Mouse (Mus musculus): ENCODE data around the gene Hcn1.

Hcn1 gene

GRCm38 (mm10) chr13:117602181-117602580 is at the start of gene Hcn1:
Hcn1 (plus strand) TSS chr13:117602320.
- no peak for DNase-seq (ENCODE audit: low read depth, low spot score)

- no peak for DNase-seq (ENCODE audit: low read depth, low spot score)
These were observed 34.9 kb upstream of the Hcn1 start for GRCm38 (mm10) chr13:117567251-117567650.

DNA sequence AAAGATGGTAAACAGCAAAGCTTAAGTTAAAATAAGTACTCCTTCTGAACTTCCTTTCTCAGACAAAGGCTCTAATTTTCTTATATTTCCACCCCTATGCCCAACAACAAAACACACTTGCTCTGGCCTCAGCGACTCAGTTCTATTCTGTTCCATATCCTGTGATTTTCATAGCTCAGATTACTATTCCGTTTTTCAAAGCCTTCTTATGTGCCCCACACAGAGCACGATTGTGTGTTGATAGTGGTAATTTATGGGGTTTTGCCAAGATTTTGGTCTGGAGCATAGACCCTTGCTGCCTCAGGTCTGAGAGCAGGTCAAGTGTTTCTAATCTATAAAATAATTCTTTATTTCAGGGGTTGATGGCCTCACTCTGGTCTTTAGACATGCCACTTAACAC is 30.4 kb upstream of the Hcn1 start:
- no peak for DNase-seq (ENCODE audit: low read depth, low spot score)

DNA sequence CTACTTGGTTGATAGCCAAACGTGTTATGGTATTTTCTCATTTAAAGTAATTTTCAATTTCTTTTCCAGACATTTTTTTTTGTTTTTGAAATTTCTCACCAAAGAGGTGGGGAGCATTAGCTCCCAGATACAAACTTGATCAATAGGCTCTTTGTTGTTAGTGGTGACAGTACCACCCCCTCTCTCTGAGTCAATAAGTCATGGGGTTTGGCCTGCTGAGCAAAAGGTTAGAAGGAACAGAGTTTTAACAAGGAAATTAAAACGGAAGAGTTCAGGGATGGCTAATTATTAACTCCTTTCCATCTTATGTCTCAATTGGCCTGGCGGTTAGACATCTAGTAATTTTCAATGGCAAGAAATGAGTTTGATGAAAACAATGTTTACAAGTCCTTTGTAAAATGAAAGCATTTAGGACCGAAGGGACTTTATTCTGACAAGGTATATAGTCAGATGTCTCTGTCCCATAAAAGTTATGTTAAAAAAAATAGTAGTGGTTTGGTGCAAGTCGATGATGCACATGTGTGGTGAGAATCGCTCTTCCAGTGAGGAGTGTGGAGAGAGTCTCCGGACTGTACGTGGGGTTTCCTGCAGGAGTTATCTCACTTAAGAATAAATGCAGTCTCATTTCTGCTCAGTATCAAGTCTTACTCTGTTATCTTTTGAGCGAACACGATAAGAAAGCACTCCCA is 7.5 kb upstream of the Hcn1 start:
- DNase-seq (ENCODE audit: low read depth, low spot score) = no peak

GRCm38 (mm10) chr13:117595183-117595532 is 7.0 kb upstream of the Hcn1 start:
- DNase-seq (ENCODE audit: low read depth, low spot score) = no peak

DNA sequence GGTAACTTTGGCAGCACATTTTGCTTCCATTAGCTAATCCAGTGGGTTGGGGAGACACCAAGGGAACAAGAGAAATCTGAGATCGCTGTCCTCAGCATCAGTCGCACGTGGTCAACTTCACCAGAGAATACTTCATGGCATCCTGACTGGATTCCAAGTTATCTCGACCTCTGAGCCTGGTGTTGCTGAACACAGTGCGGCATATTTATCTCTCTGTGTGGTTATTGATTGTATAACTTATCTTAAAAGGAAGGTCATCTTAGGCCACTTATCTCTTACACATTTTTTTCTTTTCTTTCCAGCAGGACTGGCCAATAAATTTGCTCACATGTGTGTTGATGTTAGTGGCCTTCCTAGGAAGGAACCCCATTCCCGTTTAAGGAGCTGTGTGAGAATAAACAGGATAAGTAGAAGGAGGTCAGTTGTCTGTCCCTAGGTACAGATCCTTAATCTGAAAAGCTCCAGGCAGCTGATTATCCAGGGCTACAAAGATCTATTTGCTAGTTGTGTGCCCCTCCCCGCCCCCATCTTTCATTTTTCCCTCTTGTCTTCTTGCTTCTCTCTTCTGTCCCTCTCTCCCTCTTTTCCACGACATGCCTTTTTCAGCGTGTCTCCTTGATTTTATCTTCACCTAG is 672 bp upstream of the Hcn1 start:
- DNase-seq (ENCODE audit: low read depth, low spot score) = no peak

GRCm38 (mm10) chr13:117602617-117603358 is 668 bp downstream of the Hcn1 start:
- no peak for DNase-seq (ENCODE audit: low read depth, low spot score)

DNA sequence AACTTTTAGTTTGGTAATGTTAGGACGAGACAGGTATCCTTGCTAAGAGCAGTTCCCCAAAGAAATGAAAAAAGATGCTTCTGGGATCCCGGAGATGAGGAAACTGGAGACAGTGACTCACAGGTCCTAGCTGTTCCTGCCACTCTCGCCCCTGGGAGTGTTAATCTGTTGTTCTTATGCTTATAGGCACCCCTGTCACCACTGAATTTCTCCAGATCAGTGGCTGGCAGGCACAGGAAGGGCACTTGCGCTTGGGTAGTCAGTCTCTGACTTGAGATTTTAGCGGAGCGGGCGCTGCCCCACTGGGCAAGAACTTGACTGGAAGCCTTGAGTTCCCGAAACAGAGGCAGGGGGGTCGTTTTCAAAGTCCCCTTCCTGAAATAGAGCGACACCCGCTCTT is 1.3 kb downstream of the Hcn1 start:
- DNase-seq (ENCODE audit: low read depth, low spot score) = no peak

- no peak for DNase-seq (ENCODE audit: low read depth, low spot score)
These were observed 2.0 kb downstream of the Hcn1 start for GRCm38 (mm10) chr13:117604073-117604472.

DNA sequence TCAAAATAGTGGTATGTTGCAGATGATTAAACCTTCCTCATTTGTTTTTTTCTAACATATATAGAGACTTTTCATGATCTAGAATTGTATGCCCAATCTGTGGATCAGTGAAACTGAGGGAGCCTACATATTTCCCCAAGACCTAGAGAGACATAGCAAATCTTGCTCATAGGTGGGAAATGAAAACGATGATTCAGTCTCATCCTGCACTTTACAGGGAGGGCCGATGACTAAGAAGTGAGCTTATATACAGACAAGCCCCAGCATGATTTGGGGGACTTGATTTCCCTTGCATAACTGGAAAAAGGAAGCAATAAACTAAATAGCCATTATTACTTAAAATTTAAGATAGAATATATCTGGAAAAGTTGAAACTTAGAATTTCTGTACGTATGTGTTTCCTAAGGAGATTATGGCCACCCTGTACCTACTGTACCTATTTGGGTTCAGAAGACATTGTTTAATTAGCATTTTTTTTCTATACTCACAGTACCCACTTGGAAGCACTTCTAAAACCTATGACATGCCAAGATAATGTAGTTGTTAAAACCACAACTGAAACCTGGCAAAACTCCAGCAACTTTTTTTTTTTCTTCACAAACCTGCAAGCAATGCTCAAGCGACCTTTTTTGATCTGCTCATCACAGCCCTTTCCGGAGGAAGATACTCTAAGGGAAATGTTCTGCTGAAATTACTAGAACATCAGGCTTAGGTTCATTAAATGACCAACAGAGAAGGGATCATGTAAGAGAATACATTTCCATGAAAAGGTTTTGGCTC is 3.0 kb downstream of the Hcn1 start:
- DNase-seq (ENCODE audit: low read depth, low spot score) = no peak

DNA sequence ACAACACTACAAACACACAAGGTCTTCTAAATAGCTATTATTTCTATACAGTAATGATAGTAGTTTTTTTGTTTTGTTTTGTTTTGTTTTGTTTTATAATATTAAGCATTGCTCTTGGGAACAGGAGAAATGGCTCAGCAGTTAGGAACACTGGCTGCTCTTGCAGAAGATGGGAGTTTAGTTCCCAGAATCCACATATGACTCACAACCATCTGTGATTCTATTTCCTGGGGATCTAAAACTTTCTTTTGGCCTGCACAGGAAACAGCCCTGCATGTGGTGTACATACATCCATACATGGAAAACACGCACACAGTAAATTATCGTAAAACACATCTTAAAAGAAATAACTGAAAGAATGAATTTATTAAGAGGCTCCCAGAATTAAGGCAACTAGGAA is 9.8 kb downstream of the Hcn1 start:
- DNase-seq (ENCODE audit: low read depth, low spot score) = no peak

- DNase-seq (ENCODE audit: low read depth, low spot score) = no peak
These were observed 17.4 kb downstream of the Hcn1 start for GRCm38 (mm10) chr13:117619544-117619943.

GRCm38 (mm10) chr13:117657501-117657900 is 55.4 kb downstream of the Hcn1 start:
- no peak for DNase-seq (ENCODE audit: low read depth, low spot score)

- no peak for DNase-seq (ENCODE audit: low read depth, low spot score)
These were observed 56.5 kb downstream of the Hcn1 start for GRCm38 (mm10) chr13:117658414-117659175.

GRCm38 (mm10) chr13:117659511-117659910 is 57.4 kb downstream of the Hcn1 start:
- DNase-seq (ENCODE audit: low read depth, low spot score) = no peak

- no peak for DNase-seq (ENCODE audit: low read depth, low spot score)
These were observed 60.5 kb downstream of the Hcn1 start for GRCm38 (mm10) chr13:117662661-117663060.

- no peak for DNase-seq (ENCODE audit: low read depth, low spot score)
These were observed 67.2 kb downstream of the Hcn1 start for GRCm38 (mm10) chr13:117669303-117669702.

DNA sequence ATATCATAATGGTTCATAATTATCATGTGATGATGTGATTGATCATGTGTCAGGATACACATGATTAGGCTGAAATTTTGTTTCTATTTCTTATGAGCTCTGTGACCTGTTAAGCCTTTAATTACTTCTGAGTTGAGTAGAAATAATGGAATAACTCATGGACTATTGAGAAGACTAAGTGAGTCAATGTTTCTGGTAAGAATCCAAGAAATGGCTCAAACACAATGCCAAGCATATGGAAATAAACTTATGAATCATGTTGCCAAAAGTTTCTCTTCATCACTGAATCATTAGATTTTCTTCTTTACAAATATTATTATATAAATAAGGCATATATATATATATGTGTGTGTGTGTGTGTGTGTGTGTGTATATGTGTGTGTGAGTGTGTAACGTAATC is 69.7 kb downstream of the Hcn1 start:
- no peak for DNase-seq (ENCODE audit: low read depth, low spot score)

DNA sequence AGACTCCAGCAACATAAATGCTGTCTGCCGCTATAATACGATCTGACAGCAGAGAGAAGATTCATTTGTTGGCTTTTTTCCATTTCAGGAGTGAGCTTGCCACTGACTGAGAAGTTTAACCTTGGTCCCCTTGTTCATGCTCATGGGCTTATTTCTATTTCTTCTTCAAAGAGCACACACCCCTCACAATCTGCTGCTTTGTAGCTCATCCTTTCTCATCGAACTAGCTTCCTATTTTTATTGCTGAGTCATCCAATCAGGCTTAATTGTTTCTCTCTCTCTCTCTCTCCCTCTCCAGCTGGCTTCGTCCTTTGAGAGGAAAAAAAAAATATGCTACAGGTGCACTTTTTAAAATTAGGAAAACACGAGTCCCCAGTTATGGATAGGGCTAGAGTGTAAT is 74.3 kb downstream of the Hcn1 start:
- DNase-seq (ENCODE audit: low read depth, low spot score) = no peak

- no peak for DNase-seq (ENCODE audit: low read depth, low spot score)
These were observed 85.5 kb downstream of the Hcn1 start for GRCm38 (mm10) chr13:117687670-117688069.

DNA sequence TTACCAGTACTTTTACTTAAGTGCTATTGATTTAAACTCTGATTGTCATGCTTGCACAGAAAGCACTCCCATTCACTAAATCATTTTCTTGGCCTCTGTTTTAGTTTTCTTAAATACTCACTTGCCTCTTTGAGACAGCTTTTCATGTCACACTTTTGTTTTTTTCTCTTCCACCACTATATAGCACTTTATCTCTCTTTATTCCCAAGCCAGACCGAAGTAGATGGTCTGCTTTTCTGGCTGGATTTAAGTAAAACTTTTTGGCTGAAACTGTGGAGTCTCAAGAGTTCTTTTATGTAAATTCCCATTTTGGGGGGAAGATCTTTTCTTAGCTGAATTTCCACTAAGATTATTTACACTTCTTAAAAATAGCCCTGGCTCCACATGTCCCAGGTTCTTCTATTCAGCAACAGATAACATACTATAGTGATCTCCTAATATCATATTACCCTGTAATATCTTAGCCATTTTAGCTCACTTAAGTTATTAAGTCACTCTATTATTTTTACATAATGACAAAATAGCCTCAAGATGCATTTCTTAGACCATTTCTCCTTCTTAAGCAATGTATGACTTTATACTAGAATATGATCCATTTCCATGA is 92.7 kb downstream of the Hcn1 start:
- DNase-seq (ENCODE audit: low read depth, low spot score) = no peak

Data from c-Kit-negative CD71-positive TER-119-positive erythroid progenitor cells, embryonic 14.5 days (primary cell).